Mouse (Mus musculus) thymus, adult 2 months (tissue): ENCODE data around the gene Ube2ql1. TPM values are rescaled to one million over a fixed set of nuclear protein-coding genes. Genes with fewer than 3 reads are reported as not detected.

Experiments
- DNase-seq: peaks from one replicate; pipeline ENCODE4 v3.0.0; 2021
- H3K27ac ChIP-seq: fragments of 200-500 bp; 2 replicates; pipeline ENCODE4 v1.5.1; 2012; ENCODE audit warnings: low read length, control low read depth; ENCODE audit not compliant: control insufficient read depth, insufficient read depth
- H3K27me3 ChIP-seq: fragments of 200-500 bp; 2 replicates; pipeline ENCODE4 v1.6.1; 2012; ENCODE audit warnings: mild to moderate bottlenecking, low read length, moderate library complexity, mixed read lengths; ENCODE audit not compliant: control insufficient read depth, insufficient read depth
- H3K36me3 ChIP-seq: fragments of 200-500 bp; 2 replicates; pipeline ENCODE4 v1.6.1; 2012; ENCODE audit warnings: mild to moderate bottlenecking, low read length, moderate library complexity; ENCODE audit not compliant: control insufficient read depth, insufficient read depth
- H3K4me1 ChIP-seq: fragments of 200-500 bp; replicated peaks from 2 replicates; pipeline ENCODE4 v1.6.1; 2012; ENCODE audit warnings: low read length; ENCODE audit not compliant: control insufficient read depth, insufficient read depth
- H3K4me3 ChIP-seq: fragments of 200-500 bp; 2 replicates; pipeline ENCODE4 v1.5.1; 2012; ENCODE audit warnings: mild to moderate bottlenecking, low read length, control low read depth, moderate library complexity; ENCODE audit not compliant: control insufficient read depth, insufficient read depth
- CTCF ChIP-seq: fragments of 200-500 bp; IDR thresholded peaks from 2 replicates; pipeline ENCODE4 v1.5.1; 2012; ENCODE audit warnings: mild to moderate bottlenecking, control low read depth, low read length, moderate library complexity, borderline replicate concordance; ENCODE audit not compliant: control insufficient read depth, poor library complexity, insufficient read depth; ENCODE audit errors: extremely low read depth
- POLR2A ChIP-seq: fragments of 200-500 bp; IDR thresholded peaks from 2 replicates; pipeline ENCODE4 v1.6.1; 2012; ENCODE audit warnings: mild to moderate bottlenecking, low read length, control low read depth, moderate library complexity; ENCODE audit not compliant: control insufficient read depth, poor library complexity, insufficient read depth; ENCODE audit errors: extremely low read depth
- WGBS: fragments of 180-500 bp; shearing (Covaris S2); methylation state at CpG from one replicate; pipeline ENCODE4 v1.1.7; 2018; 5-methylcytosine and 5-hydroxymethylcytosine counted together
- polyA plus RNA-seq: library from polyadenylated mRNA; depleted of rRNA; stranded (reverse); fragments of >200 nt; gene quantifications from 2 replicates; pipeline ENCODE4 v1.2.3, GENCODE M21; 2012

Ube2ql1 gene
- polyA plus RNA-seq, 1 experiment = 2.7 TPM

DNA sequence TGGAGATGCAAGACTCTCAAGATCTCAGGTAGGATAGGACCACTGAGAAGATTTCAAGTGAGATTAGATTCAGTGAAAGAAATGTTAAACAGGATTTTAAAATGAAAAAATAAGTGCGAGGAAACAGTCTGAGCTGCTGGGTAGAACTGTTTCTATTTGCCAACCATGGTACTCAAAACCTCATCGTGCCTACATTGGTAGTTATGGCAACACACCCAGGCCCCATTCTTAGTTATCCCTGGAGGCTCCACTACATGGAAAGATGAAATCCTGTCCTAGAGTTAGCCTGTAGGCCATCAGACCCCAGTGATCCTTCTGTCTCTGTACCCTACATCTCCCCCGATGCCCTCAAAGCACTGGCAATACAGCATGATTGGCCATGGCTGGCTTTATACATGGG, 14.3 kb downstream of the Ube2ql1 start:
- WGBS = 98% methylated on average over 3 of the region's 3 CpGs
- no peak for DNase-seq
- H3K27ac ChIP-seq = no peak overlapping the region
- H3K4me3 ChIP-seq = no peak overlapping the region
- H3K27me3 ChIP-seq = no peaks in the 10 kb centered on the region
- no peak for TF ChIP-seq CTCF
- no peak for TF ChIP-seq POLR2A
- no peaks in the 10 kb centered on the region for H3K4me1 ChIP-seq
- no peaks in the 10 kb centered on the region for H3K36me3 ChIP-seq

DNA sequence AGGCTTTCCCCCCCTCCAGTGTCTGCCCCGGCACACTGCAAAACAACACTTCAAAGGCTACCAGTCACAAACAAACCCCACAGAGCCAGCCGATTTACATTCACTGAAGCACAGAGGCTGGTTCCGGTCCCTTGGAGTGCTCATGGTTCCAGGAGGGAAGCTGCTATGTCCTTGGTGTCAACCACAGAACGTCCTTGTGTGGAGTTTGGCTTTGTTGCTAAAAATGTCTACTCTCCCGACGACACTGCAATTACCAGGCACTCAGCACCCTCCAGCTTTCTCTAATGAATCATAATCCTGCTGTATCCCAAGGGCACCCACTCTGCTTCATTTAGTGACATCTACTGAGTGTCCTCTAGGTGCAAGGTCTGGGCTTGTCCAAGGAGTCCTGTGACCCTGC, 18.5 kb downstream of the Ube2ql1 start:
- no peaks in the 10 kb centered on the region for H3K36me3 ChIP-seq
- TF ChIP-seq POLR2A (no peak), CTCF (no peak)
- DNase-seq = no peak
- no peak overlapping the region for H3K4me3 ChIP-seq
- H3K27ac ChIP-seq = no peak overlapping the region
- H3K27me3 ChIP-seq = no peaks in the 10 kb centered on the region
- H3K4me1 ChIP-seq = no peaks in the 10 kb centered on the region
- WGBS = 21% methylated on average over 6 of the region's 6 CpGs

DNA sequence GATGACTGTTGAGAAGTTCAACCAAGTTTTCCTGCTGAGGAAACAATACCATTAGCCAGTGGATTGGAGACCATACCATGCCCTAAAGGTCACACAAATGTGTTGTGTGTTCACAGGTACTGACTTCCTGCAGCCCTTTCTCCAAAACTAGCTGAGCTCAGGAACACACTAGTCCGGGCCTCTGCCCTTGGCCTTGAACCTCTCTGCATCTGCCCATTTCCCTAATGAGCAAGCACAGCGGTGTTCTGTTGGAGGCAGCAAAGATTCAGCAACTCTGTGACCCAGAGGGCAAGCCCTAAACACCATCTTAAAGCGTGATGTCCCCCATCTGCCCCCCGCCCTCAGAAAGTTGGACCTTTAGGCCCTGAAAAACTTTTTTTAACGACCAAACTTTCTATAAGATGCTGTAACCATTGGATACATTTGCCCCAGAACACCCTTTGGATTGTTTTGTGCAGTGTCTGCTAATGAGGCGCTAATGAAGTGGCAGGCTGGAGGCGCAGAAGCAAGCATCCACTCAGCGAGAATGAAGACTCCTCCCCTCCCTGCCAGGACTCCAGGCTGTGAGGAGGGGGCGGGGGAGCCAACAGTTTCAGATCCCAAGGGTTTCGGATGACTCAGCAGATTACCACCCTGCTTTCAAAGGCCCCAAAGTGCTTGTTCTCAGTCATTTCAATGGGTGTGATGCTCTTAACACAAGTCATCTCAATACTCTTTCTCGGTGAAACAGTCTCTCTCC, 21.7 kb downstream of the Ube2ql1 start:
- H3K27ac ChIP-seq = no peak overlapping the region
- no peak for TF ChIP-seq POLR2A
- no peak for TF ChIP-seq CTCF
- H3K36me3 ChIP-seq = no peaks in the 10 kb centered on the region
- H3K4me1 ChIP-seq = no peaks in the 10 kb centered on the region
- no peak for DNase-seq
- no peaks in the 10 kb centered on the region for H3K27me3 ChIP-seq
- H3K4me3 ChIP-seq = no peak overlapping the region
- WGBS = 30% methylated on average over 11 of the region's 11 CpGs

DNA sequence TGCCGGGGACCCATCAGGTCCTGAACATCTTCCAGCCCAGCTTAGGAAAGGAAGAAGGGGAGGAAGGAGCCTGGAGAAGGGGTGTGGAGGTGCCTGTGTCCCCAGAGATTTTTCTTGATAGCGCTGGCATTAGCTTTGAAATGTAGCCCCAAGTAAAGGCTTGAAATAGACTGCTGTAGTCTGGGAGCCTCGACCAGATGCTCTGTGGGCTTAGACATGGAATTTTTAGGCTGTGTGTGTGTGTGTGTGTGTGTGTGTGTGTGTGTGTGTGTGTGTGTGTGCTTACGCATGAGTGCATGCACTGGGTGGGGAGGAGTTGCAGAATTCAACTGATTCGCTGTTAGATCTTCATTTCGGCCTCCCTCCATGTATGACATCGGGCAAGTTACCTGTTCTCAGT, 31.5 kb downstream of the Ube2ql1 start:
- 93% methylated on average over 7 of the region's 7 CpGs for WGBS
- DNase-seq = no peak
- Histone ChIP-seq H3K4me1 (no peaks in the 10 kb centered on the region), H3K27me3 (no peaks in the 10 kb centered on the region), H3K36me3 (no peaks in the 10 kb centered on the region), H3K4me3 (no peak overlapping the region), H3K27ac (no peak overlapping the region)
- TF ChIP-seq POLR2A = no peak
- TF ChIP-seq CTCF = no peak

DNA sequence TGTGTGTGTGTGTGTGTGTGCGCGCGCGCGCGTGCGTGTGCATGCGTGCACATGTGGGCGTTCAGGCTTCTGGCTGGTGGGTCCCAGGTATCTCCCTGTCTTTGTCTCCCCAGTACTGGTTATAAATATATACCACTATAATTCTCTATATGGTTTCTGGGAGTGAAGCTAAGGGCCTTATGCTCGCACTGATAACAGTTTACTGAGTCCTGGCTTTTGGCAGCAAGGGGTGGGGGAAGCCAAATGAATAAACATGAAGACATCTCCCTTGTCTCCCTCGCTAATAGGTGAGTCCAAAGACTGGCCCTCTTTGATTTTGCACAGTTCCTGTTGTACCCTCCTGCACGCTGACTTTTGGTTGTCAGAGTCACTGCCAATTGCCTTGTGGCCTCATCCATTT, 32.2 kb downstream of the Ube2ql1 start:
- no peak overlapping the region for H3K4me3 ChIP-seq
- no peak for TF ChIP-seq POLR2A
- TF ChIP-seq CTCF = no peak
- no peaks in the 10 kb centered on the region for H3K36me3 ChIP-seq
- DNase-seq = no peak
- 95% methylated on average over 12 of the region's 12 CpGs for WGBS
- H3K27me3 ChIP-seq = no peaks in the 10 kb centered on the region
- no peaks in the 10 kb centered on the region for H3K4me1 ChIP-seq
- H3K27ac ChIP-seq = no peak overlapping the region

DNA sequence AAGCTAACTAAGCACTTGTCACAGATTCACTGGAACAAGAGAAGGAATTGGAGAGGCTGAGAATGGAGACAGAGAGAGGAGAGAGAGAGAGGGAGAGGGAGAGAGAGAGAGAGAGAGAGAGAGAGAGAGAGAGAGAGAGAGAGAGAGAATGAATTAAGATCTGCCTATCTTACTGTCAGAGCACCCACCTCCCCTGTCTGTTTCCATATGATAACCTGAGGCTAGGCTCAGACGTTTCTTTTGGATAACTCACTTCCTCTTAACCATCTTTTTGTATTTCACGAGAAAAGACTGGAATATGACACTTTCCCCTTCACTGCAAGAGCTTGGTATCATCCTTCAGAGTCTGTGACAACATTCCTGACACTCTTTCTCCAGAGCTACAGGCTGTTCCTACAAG, 32.8 kb downstream of the Ube2ql1 start:
- H3K4me3 ChIP-seq = no peak overlapping the region

More for the DNA sequence above, 32.8 kb downstream of the Ube2ql1 start:
- Histone ChIP-seq H3K27ac (no peak overlapping the region), H3K4me1 (no peaks in the 10 kb centered on the region), H3K27me3 (no peaks in the 10 kb centered on the region), H3K36me3 (no peaks in the 10 kb centered on the region)
- no peak for DNase-seq
- TF ChIP-seq CTCF = no peak
- TF ChIP-seq POLR2A = no peak
- WGBS = 15% methylated on average over 2 of the region's 2 CpGs
